Mouse (Mus musculus) midbrain, embryonic 11.5 days (tissue): ENCODE data around the gene Nom1. TPM values are rescaled to one million over a fixed set of nuclear protein-coding genes. Genes with fewer than 3 reads are reported as not detected.

ENCODE experiments used
- ATAC-seq: fragments of 200-750 bp; cut with Nextera tagmentation; 2 replicates; pipeline ENCODE4 v1.8.0; 2017; ENCODE audit warnings: moderate TSS enrichment, moderate library complexity; ENCODE audit not compliant: low FRiP score
- DNase-seq: peaks from one replicate; pipeline ENCODE4 v3.0.0; 2015; ENCODE audit warnings: low spot score; ENCODE audit errors: missing footprints
- H3K27ac ChIP-seq: fragments of 300-500 bp; sonication (generic); 2 replicates; pipeline ENCODE4 v1.5.1; 2014; ENCODE audit warnings: low read depth, low read length
- H3K27me3 ChIP-seq: fragments of 300-500 bp; sonication (generic); 2 replicates; pipeline ENCODE4 v1.6.1; 2014; ENCODE audit warnings: mild to moderate bottlenecking, low read length, moderate library complexity, mixed read lengths; ENCODE audit not compliant: control insufficient read depth, insufficient read depth
- H3K36me3 ChIP-seq: fragments of 300-500 bp; sonication (generic); 2 replicates; pipeline ENCODE4 v1.6.1; 2014; ENCODE audit warnings: mild to moderate bottlenecking, low read length, moderate library complexity, mixed read lengths; ENCODE audit not compliant: control insufficient read depth, insufficient read depth
- H3K4me1 ChIP-seq: fragments of 300-500 bp; sonication (generic); 2 replicates; pipeline ENCODE4 v1.6.1; 2014; ENCODE audit warnings: low read length; ENCODE audit not compliant: control insufficient read depth, insufficient read depth
- H3K4me2 ChIP-seq: fragments of 300-500 bp; sonication (generic); 2 replicates; pipeline ENCODE4 v1.6.1; 2014; ENCODE audit warnings: mild to moderate bottlenecking, moderate library complexity
- H3K4me3 ChIP-seq: fragments of 300-500 bp; sonication (generic); 2 replicates; pipeline ENCODE4 v1.5.1; 2014; ENCODE audit warnings: low read depth, low read length
- H3K9ac ChIP-seq: fragments of 300-500 bp; sonication (generic); 2 replicates; pipeline ENCODE4 v1.6.1; 2014; ENCODE audit warnings: low read length
- H3K9me3 ChIP-seq: fragments of 300-500 bp; sonication (generic); 2 replicates; pipeline ENCODE4 v1.6.1; 2016; ENCODE audit warnings: low read length; ENCODE audit not compliant: control insufficient read depth
- WGBS: fragments of 180-500 bp; shearing (Covaris S2); extraction: QIAGEN DNeasy Blood & Tissue Kit; methylation state at CpG from one replicate; pipeline ENCODE4 v1.1.7; 2014; 5-methylcytosine and 5-hydroxymethylcytosine counted together
- polyA plus RNA-seq: library from polyadenylated mRNA; unstranded; fragments of >200 nt; fragmentation: Nextera tagmentation; extraction: Ambion mirVana; gene quantifications from 2 replicates; pipeline ENCODE4 v1.2.1, GENCODE M21; 2014

Gene Nom1
- polyA plus RNA-seq, 1 experiment from 2014 or later, result 26.4 TPM

GRCm38 (mm10) chr5:29468351-29469065, 34.0 kb downstream of the Nom1 start:
- H3K27ac ChIP-seq, result no peak overlapping the region
- H3K4me3 ChIP-seq, result peak overlapping the region; percentile 35
- no peaks in the 10 kb centered on the region for H3K36me3 ChIP-seq
- DNase-seq (peak; percentile 85), ATAC-seq (no peak)
- H3K4me2 ChIP-seq, result peak overlapping the region; percentile 51
- H3K9ac ChIP-seq, result no peak overlapping the region
- no peaks in the 10 kb centered on the region for H3K9me3 ChIP-seq
- H3K27me3 ChIP-seq, result peaks cover 71% of the 10 kb centered on the region
- 2% methylated on average over 17 of the region's 17 CpGs for WGBS
- peaks cover 7% of the 10 kb centered on the region; the same call in 1 of the 2 replicates for H3K4me1 ChIP-seq

- no peaks in the 10 kb centered on the region for H3K9me3 ChIP-seq
- H3K27me3 ChIP-seq, result peaks cover 81% of the 10 kb centered on the region
- no peak for ATAC-seq
- H3K9ac ChIP-seq, result no peak overlapping the region
- H3K4me2 ChIP-seq, result no peak overlapping the region
- DNase-seq, result peak; percentile 92
- H3K36me3 ChIP-seq, result no peaks in the 10 kb centered on the region
- H3K27ac ChIP-seq, result no peak overlapping the region
- peaks cover 7% of the 10 kb centered on the region; the same call in 1 of the 2 replicates for H3K4me1 ChIP-seq
- WGBS, result 3% methylated on average over 4 of the region's 4 CpGs
- H3K4me3 ChIP-seq, result no peak overlapping the region
Observed at GRCm38 (mm10) chr5:29469501-29469900, 35.0 kb downstream of the Nom1 start.

- no peaks in the 10 kb centered on the region for H3K9me3 ChIP-seq
- 8% methylated on average over 5 of the region's 5 CpGs for WGBS
- no peak overlapping the region for H3K4me3 ChIP-seq
- peaks cover 7% of the 10 kb centered on the region; the same call in 1 of the 2 replicates for H3K4me1 ChIP-seq
- peak; percentile 92 for DNase-seq
- no peaks in the 10 kb centered on the region for H3K36me3 ChIP-seq
- no peak overlapping the region for H3K27ac ChIP-seq
- H3K4me2 ChIP-seq, result no peak overlapping the region
- peaks cover 89% of the 10 kb centered on the region for H3K27me3 ChIP-seq
- H3K9ac ChIP-seq, result no peak overlapping the region
- ATAC-seq, result no peak
Observed at GRCm38 (mm10) chr5:29470271-29470670, 35.8 kb downstream of the Nom1 start.

- peaks cover 96% of the 10 kb centered on the region for H3K27me3 ChIP-seq
- H3K4me1 ChIP-seq, result peaks cover 7% of the 10 kb centered on the region; the same call in 1 of the 2 replicates
- no peaks in the 10 kb centered on the region for H3K9me3 ChIP-seq
- H3K4me2 ChIP-seq, result no peak overlapping the region
- H3K27ac ChIP-seq, result no peak overlapping the region
- no peaks in the 10 kb centered on the region for H3K36me3 ChIP-seq
- peak; percentile 93 for DNase-seq
- WGBS, result under 1% methylated on average over 20 of the region's 20 CpGs
- H3K9ac ChIP-seq, result no peak overlapping the region
- no peak overlapping the region for H3K4me3 ChIP-seq
- ATAC-seq, result no peak
Observed at GRCm38 (mm10) chr5:29470851-29471394, 36.5 kb downstream of the Nom1 start.

- Histone ChIP-seq H3K9ac (no peak overlapping the region), H3K27ac (no peak overlapping the region), H3K4me2 (no peak overlapping the region), H3K4me3 (no peak overlapping the region), H3K4me1 (peaks cover 7% of the 10 kb centered on the region; the same call in 1 of the 2 replicates), H3K9me3 (no peaks in the 10 kb centered on the region), H3K36me3 (no peaks in the 10 kb centered on the region), H3K27me3 (peaks cover 98% of the 10 kb centered on the region)
- WGBS, result 1% methylated on average over 11 of the region's 11 CpGs
- ATAC-seq (no peak), DNase-seq (peak; percentile 94)
Observed at GRCm38 (mm10) chr5:29471396-29471795, 36.9 kb downstream of the Nom1 start.

- peaks cover 98% of the 10 kb centered on the region for H3K27me3 ChIP-seq
- ATAC-seq (no peak), DNase-seq (peak; percentile 95)
- no peak overlapping the region for H3K4me3 ChIP-seq
- no peaks in the 10 kb centered on the region for H3K36me3 ChIP-seq
- H3K9ac ChIP-seq, result no peak overlapping the region
- H3K4me1 ChIP-seq, result peaks cover 7% of the 10 kb centered on the region; the same call in 1 of the 2 replicates
- H3K4me2 ChIP-seq, result no peak overlapping the region
- H3K9me3 ChIP-seq, result no peaks in the 10 kb centered on the region
- WGBS, result under 1% methylated on average over 22 of the region's 22 CpGs
- no peak overlapping the region for H3K27ac ChIP-seq
Observed at GRCm38 (mm10) chr5:29471855-29472665, 37.6 kb downstream of the Nom1 start.

GRCm38 (mm10) chr5:29473551-29474245, 39.2 kb downstream of the Nom1 start:
- Histone ChIP-seq H3K4me3 (no peak overlapping the region), H3K9ac (no peak overlapping the region), H3K27ac (no peak overlapping the region), H3K36me3 (no peaks in the 10 kb centered on the region), H3K4me2 (no peak overlapping the region), H3K9me3 (no peaks in the 10 kb centered on the region), H3K4me1 (peaks cover 14% of the 10 kb centered on the region), H3K27me3 (peaks cover 100% of the 10 kb centered on the region)
- peak; percentile 94 for DNase-seq
- under 1% methylated on average over 35 of the region's 35 CpGs for WGBS
- no peak for ATAC-seq

GRCm38 (mm10) chr5:29474246-29474960, 39.9 kb downstream of the Nom1 start:
- peaks cover 15% of the 10 kb centered on the region for H3K4me1 ChIP-seq
- no peak overlapping the region for H3K4me3 ChIP-seq
- H3K27ac ChIP-seq, result no peak overlapping the region
- no peaks in the 10 kb centered on the region for H3K9me3 ChIP-seq
- H3K9ac ChIP-seq, result no peak overlapping the region
- WGBS, result 1% methylated on average over 35 of the region's 35 CpGs
- no peaks in the 10 kb centered on the region for H3K36me3 ChIP-seq
- H3K4me2 ChIP-seq, result no peak overlapping the region
- ATAC-seq (no peak), DNase-seq (peak; percentile 89)
- H3K27me3 ChIP-seq, result peaks cover 100% of the 10 kb centered on the region
